Mouse (Mus musculus): Measurements from ENCODE around the gene Gzmm.
A peak's percentile ranks its signal among the peaks of the same experiment; 100 is the strongest.

Gzmm gene

DNA sequence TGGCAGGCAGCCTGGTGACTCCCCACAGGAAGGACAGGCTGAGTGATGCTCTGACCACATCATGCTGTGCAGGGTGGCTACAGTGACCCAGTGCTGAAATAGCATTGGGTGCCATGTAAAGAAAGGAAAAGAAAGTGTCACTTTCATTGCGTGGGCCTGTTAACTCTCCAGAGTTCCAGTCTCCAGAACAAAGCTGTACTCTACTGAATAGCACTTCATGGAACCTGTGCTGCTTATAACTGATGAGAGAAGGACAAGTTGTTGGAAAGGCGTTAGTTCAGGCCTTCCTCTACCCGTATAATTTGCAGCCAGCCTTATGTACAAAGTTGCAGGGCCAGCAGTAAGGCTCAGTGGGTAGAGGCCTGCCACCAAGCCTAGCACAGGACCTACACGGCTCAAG, at the start of gene Gzmm:
Gzmm (plus strand) TSS at position 301 of the 400 bp plus-strand sequence.
- no peak for DNase-seq

DNA sequence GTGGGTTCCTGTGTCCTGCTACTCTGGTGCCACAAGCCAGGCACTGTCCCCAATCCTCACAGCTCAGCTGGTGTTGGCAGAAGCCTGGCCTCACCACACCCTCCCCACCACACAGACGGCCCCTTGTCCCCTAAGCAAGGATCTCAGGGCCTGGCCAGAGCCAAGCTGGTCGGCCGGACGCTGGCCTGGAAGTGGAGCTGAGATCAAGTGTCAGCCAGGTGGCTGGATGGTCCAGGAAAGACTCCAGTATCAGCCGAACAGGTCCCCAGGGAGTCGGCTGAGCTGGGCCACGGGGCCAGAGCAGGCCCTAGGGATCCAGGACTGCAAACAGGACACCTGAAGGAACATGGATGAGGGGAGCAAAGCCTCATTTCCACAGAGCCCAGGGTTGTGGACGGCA, 43.1 kb upstream of the Gzmm start, which contains the start of gene Odf3l2:
Odf3l2 (minus strand) TSS at position 28 of the 400 bp plus-strand sequence.
- DNase-seq, result no peak

DNA sequence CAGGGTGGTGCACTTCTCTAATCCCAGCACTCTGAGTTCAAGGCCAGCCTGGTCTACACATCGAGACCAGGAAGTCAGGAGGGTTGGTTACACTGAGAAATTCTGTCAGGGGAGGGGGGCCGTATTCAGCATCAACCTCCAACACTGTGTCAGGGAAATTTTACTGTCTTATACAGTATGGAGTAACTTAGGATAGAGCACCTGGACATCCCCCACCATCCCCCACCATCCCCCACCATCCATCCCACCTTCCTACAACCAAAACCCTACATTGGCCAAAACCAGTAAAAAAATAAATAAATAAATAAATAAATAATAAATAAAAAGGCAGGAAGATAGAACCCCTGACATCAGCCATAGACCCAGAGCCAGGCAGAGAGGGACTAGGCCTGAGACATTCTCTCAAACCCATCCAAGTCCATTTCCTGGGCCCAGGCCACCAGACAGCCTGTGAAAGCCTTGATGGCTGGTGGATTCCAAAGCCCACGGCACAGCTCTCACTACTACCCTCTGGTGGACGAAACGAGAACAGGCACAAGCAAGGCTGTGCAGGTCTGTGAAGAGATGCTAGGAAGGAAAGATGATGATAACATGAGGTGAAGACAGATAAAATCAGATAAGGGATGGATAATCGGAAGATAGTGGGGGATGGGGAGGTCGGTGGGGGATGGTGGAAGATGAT, 39.6 kb upstream of the Gzmm start:
- peak; percentile 73 to 76 for DNase-seq

DNA sequence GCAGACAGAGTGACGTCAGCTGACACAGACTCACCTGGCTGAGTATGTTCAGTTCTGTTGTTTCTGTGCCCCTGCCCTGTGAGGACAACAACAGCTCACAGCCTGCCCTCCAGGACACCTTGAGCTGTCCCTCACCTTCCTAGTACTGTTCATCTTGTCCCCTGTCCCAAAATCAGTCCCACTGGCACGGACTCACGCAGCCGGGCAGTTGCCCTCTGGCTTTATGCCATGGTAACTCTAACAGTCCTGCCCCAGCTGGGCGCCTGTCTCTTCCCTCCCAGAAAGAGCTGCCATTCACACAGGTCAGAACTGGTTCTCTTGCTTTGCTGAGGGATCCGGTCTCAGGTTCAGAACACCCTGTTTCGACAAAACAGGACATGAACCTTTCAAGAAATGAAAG, 36.0 kb upstream of the Gzmm start:
- no peak for DNase-seq

DNA sequence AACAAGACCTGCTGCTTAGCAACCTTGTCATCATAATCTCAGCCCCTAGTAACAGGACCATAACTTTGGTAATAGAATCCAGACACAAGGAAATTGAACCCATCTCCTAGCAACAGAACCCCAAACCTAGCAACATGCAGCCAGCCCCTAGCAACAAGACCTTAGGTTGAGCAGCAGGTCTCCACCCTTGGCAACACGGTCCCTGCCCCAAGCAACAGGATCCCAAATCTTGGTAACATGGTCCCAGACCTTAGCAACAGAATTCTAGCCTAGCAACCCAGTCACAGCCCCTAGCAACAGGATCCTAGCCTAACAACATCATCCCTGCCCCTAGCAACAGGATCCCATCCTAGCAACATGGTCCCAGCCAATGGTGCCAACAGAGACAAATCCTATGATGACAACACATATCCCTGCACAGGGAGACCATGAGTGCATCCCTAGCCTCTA, 33.8 kb upstream of the Gzmm start:
- DNase-seq, result no peak

DNA sequence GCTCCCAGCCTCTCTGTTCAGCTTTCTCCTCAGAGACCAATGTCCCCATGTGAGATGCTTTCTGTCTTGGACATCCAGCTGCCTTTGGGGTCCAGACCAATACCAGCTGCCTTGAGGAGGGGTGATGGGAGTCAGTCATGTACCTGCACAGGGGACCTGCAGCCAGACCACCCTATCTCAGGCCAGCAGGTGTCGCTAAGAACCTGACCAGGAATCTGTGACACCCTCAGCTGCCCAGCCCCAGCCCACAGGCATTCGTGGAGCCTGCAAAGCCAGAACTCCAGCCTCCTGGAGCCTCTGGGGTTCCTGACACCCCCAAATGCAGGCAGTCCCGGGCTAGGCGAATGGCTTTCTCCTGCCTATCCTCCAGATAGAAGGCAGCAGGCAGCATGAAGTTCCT, 30.0 kb upstream of the Gzmm start:
- DNase-seq, result peak; percentile 24 to 33

DNA sequence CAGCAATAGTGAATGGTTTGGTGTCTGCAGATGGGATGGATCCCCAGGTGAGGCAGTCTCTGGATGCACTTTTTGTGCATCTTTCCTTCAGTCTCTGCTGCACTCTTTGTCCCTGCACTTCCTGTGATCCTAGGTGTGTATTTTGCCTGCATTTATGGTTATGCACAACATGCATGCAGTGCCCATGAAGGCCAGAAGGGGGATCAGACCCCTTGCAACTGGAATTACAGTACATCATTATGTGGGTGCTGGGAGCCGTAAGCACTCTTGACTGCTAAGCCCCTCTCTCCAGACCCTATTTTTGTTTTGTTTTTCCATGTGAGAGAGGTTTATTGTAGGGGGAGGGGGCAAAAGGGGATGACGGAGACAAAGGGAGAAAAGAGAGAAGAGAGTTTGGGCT, 28.5 kb upstream of the Gzmm start:
- peak; percentile 32 to 36 for DNase-seq

DNA sequence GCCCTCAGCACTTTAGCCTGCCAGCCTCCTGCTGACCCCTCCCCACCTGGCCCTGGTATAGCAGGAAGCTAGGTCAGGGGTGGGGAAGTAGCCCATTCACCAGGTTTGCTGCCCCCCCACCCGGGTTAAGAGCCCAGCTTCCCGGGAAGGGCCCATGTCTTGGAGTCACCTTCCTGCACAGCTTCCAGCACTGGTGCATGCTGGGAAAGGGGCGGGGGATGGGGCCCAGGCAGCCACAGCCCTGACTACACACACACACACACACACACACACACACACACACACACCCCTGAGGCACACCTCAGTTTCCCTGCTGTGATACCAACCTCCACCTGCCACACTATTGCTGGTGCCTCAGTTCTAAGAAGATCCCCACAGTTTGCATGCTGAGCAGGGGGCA, 27.0 kb upstream of the Gzmm start:
- no peak for DNase-seq

DNA sequence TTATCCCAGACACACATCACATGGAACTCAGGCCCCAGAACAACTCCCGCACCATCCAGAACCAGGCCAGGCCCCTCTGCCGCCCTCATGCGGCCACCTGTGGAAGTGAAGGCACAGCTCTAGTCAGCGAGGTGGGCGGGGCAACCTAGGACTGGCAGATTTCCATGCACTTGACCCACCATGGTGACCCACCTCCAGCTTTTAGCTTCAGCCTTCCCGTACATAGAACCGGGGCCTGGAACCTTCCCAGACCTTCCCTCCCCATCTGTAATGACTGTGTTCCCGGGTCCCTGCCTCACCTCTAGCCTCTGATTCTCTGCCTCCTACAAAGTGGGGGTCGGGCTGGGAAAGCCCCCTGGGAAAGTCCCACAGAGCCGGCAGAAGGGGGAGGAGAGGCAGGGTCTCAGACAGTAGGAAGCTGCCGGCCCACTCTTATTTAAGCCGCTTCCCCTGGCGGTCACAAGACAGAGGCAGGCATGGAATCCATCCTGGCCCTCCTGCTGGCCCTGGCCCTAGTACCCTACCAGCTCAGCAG, 24.6 kb upstream of the Gzmm start, which contains the start of gene Madcam1:
Madcam1 (plus strand) TSS at position 429 of the 535 bp plus-strand sequence.
- DNase-seq, result peak; percentile 84 to 85

DNA sequence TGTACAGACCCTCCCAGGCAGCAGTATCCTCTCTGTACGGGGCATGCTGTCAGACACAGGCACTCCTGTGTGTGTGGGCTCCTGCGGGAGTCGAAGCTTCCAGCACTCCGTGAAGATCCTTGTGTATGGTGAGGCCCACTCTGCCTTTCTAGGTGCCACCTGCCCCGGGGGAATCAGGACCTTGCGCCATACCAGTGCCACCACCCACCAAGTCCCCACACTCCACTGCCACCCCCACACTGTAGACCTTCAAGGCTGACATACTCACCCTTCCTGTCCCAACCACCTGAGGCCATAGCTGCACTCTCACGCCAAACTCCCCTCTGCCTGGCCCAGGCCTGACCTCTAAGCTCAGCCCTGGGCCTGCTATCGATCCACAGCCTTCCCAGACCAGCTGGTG, 23.8 kb upstream of the Gzmm start:
- no peak for DNase-seq

DNA sequence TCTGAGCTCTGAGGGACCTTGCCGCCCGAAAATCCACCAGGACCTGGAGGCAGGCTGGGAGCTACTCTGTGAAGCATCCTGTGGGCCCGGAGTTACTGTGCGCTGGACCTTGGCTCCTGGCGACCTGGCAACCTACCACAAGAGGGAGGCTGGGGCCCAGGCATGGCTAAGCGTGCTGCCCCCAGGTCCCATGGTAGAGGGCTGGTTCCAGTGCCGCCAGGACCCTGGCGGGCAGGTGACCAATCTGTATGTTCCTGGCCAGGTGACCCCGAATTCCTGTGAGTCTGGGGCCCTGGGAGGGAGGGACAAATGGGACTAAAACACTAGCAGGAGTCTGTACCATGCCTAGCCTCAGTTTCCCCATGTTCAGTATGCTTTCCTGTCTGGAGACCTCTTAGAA, 22.3 kb upstream of the Gzmm start:
- no peak for DNase-seq

DNA sequence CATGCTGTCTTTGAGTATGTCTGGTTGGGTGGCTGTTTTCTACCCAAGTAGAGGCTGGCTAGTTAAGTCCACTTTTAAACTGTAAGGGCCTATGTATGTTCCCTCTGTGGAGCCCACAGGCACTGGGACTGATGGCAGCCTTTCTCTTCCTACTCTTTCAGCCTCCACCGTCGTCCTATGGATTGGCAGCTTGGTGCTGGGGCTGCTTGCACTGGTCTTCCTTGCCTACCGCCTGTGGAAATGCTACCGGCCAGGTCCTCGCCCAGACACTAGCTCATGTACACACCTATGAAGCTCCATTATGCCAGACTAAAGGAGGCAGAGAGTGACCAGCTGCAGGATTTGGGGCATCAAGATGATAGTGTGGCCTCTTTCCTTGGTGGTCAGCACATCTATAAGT, 20.7 kb upstream of the Gzmm start:
- no peak for DNase-seq

DNA sequence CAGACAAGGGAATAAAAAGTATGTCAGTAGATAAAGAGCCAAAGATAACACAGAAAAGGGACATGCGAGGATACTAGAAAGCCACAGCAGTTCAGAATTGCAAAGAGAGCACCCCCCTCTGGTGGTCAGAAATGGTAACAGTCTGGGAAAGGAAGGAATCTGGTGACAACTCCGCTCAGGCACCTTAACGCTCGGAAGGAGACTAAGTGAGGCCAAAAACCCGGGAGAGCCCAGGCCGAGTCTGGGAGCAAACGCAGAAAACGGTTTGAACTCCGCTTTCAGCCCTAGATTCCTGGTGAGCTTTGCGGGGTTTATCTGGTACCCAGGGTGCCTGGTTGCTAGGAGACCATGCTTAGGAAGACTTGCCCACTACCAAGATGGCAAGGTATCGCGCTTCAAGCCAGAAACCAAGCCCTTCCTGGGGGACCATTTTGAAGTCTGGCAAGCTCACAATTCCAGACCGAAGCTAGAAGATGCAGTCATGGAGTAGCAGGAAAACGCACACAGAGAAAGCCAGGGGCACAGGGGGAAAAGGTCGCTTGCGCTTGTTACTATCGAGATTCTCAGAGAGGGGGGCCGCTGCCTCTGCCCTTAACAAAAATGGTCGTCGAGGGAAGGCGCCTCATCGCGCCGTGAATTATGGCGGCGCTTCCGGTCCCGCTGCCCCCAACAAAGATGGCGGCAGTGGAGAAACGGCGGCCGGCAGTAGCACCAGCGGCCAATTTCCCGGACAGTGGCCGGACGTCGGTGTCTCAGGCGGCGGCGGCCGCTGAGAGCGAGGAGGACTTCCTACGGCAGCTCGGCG, 19.8 kb upstream of the Gzmm start, which contains the start of gene Tpgs1:
Tpgs1 (plus strand) TSS at position 599 of the 805 bp plus-strand sequence.
- peak; percentile 90 to 91 for DNase-seq

DNA sequence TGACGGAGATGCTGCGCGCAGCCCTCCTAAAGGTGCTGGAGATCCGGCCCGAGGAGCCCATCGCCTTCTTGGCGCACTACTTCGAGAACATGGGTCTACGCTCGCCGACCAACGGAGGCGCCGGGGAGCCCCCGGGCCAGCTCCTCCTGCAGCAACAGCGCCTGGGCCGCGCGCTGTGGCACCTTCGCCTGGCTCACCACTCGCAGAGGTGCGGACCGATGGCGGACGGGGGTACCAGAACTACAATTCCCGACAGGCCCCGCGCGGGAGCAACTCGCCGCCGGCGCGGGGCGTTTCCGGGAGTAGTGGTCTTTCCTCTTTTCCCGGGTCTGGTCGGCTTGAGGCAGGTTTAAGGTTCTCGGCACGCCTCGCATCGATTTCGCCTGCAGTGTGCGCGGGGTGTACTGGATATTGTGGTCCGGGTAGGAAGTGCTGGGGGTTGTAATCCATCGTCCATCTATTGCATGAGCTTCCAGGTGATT, 19.2 kb upstream of the Gzmm start:
- peak; percentile 68 to 76 for DNase-seq

DNA sequence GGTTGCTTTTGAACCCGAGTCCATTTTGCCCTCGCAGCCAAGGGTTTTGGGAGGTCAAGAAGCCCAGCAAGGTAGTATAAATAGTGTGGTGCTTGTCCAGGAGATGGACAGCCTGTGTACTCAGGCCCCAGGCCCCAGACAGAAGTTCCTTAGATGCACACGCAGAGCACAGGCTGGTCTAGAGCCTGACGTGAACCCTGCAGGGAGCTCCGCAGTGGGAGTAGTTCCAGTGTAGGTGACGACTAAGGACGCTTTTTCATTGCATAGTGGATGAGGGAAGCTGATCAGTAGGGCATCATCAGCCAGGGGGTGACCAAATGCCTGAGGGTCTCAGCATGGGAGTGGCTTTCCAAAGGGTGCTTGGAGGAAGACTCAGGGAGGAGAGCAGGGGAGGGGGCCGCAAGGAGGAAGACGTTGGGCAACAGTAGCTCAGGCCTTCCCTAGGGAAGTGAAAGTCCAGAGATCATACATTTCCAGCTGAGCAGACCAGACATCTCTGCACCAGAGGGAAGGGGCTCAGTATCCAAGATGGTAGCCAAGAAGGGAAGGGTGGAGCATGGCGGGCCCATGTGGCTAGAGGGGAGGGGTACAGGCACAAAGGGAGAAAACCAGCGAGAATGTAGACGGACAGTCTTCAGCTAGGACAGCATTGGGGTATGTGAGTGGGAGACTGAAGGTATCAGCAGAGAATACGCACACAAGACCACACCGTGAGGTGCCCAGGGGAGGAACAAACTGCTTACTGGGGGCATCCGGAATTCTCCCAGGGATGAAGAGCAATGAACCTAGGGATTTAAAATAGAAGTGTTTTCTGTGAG, 18.5 kb upstream of the Gzmm start:
- no peak for DNase-seq

DNA sequence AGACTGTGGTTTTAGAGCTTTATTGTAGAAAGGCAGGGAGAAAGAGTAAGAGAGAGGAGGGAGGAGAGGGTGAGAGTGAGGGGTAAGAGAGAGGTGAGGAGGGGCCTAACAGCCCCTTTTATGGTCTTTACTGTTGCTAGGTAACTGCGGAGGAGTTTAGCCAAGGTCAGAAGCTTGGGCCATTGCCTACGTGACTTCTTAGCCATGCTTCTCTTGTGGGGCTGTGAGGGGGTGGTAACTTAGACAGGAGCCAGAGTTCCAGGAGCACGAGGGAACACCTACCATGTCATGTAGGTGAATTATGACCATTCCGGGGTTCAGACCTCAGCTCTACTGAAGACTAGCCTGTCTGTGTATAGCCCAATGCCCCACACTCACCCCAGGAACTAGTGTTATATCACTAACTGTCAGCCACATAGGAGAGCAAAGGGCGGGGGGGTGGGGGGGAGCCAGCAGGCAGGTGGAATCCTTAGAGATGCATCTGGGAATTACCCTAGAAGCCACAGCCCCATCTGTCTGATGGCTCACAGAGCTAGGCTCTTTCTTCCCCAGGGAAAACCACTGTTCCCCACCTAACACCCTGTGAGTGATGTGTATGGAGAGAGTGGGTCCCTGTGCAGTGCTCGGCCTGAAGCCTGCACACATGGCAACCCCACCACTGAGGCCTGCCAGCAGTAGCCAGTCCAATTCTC, 17.3 kb upstream of the Gzmm start:
- DNase-seq, result no peak

DNA sequence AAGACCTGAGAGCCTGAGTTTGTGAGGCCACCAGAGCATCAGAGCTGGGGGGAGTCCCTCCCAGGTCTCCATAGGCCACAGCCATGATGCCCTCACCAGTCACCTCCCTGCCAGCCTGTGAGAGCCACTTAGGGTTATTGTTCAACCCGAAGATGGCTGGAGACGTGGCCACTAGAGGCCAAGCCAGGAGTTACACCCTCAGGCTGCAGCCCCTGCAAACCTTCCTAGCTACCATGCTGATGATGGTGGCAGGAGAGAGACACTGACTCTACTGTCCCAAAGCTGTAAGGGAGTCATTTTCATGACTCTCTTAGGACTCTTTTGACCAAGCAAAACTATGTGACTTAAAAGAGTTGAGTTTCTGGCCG, 16.7 kb upstream of the Gzmm start:
- no peak for DNase-seq

DNA sequence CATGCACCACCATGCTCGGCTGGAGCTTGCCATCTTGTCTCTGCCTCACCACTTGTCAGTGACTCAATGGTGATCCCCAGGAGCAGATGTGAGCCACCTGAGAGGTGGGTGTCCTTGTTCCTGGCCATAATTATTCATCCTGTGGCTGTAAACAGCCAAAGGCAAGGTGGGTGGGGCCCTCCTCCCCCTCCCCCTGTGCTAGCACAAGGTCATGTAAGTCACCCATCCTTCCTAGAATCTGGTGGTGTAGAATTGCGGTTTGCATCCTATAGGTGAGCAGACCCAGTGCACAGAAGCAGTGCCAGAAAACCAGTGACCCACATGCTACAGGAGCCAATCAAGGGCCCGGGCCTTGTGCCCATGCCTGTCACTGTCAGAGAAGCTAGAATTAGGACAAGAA, 15.8 kb upstream of the Gzmm start:
- DNase-seq, result no peak

DNA sequence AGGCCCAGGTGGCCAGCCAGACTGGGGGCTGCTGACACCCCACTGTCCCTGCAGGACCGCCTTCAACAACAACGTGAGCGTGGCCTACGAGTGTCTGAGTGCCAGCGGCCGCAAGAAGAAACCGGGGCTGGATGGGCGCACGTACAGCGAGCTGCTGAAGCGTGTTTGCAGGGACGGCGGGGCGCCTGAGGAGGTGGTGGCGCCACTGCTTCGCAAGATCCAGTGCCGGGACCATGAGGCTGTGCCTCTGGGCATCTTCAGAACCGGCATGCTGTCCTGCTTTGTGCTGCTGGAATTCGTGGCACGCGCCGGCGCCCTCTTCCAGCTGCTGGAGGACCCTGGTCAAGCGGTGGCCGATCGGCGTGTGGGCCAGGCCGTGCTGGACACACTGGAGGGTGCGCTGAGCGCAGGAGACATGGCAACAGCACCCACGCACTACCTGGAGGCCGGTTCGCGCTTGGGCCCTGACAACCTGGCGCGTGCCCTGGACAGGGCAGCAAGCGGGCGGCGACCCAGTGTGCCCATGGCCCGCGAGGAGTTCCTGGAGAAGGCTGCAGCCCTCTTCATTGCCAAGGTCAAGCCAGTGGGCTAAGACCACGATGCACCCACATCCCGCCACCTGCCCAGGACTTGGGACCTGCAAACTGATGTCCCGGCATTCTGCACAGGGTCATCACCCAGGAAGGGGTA, 13.3 kb upstream of the Gzmm start:
- no peak for DNase-seq

DNA sequence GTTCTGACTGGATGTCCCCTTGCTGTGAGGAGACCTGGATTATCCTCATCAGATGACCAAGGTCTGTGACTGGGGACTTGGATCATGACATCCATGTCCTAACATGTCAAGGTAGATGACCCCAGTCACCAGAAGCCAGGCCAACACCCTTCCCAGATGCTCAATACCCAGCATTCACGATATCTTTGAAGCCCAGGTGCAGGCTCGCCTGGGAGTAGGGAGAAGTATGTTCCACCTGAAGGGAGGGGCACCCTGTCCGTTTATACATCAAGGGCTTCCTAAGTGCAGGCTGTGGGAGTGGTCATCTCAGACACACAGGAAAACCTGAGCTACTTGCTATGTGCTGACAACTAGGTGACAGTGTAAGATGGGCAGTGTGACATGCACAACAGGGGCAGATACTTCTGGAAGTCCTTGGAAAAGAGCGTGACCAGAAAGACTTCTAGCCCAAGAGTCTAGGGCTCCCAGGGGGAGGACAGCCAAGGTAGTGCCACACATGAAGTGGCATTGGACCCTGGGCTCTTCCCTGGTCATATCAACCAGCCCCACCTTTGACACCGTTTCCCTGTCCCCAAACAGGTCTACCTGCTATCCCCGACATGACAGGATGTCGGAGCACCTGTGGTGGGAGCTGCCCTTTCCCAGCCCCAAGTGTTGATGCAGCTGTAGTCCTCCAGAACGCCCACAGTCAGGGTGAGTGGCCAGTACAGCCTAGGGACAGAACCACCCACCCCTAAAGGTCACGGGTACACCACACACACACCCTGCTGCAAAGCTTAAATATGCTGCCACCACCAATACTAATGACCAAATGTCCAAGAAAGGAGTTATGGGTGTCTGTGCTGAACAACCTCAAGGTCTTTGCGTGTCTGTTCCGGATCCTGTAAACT, 8.0 kb upstream of the Gzmm start:
- DNase-seq, result no peak
